Mouse (Mus musculus) lung, postnatal 0 days (tissue): ENCODE data around the gene Prkar1a.

ENCODE experiments used
- CTCF ChIP-seq: IDR thresholded peaks from 2 replicates; pipeline ENCODE4 v1.5.1; 2016; ENCODE audit warnings: antibody characterized with exemption, mild to moderate bottlenecking
- EP300 ChIP-seq: IDR thresholded peaks from 2 replicates; pipeline ENCODE4 v1.6.1; 2016; ENCODE audit warnings: antibody characterized with exemption, mild to moderate bottlenecking, control low read depth

- TF ChIP-seq EP300 (no peak), CTCF (no peak)
These were observed 36.2 kb upstream of the Prkar1a start for GRCm38 (mm10) chr11:109612871-109613529.
